Mouse (Mus musculus): Measurements from ENCODE around the gene Dedd. TPM values are rescaled to one million over a fixed set of nuclear protein-coding genes. Genes with fewer than 3 reads are reported as not detected.
"Not testable (repeated sequence)": the region's sequence is repeated elsewhere in the genome, so short reads cannot be mapped to it uniquely, and the experiment has no call there.

Gene Dedd
- total RNA-seq, 1 experiment = 23.9 TPM

- Histone ChIP-seq H3K27ac (ENCODE audit: insufficient read depth, low read depth, low read length, poor library complexity, severe bottlenecking) (no peak overlapping the region), H3K4me3 (ENCODE audit: insufficient read depth in 1 of 2, low read depth in 1 of 2, low read length in 2 of 2, poor library complexity in 1 of 2, severe bottlenecking in 1 of 2) (peak overlapping the region in 1 of 2 experiments; percentile 3; a peak in 1 of 4 replicates), H3K9ac (ENCODE audit: insufficient read depth, low read depth, low read length, poor library complexity, severe bottlenecking) (no peak overlapping the region), H3K4me1 (ENCODE audit: control insufficient read depth in 2 of 2, insufficient read depth in 2 of 2, low read length in 2 of 2, poor library complexity in 1 of 2) (peaks cover 5 to 10% of the 10 kb centered on the region in 2 experiments; a peak in 1 of 4 replicates), H3K9me3 (ENCODE audit: control insufficient read depth, insufficient read depth, low read depth, low read length) (no peaks in the 10 kb centered on the region), H3K36me3 (ENCODE audit: control insufficient read depth, insufficient read depth, low read length, poor library complexity, severe bottlenecking) (no peaks in the 10 kb centered on the region; the same call in 1 of the 2 replicates)
- no peak for DNase-seq (ENCODE audit: low read depth, low spot score)
- in situ Hi-C loops (cut with MboI; ENCODE audit: low sequenced_read_pairs in 2 of 2, unreplicated experiment in 2 of 2) = no loop called here
- TF ChIP-seq MAFK (IDR thresholded peaks at IDR 0.05; ENCODE audit: insufficient read depth, low read depth, low read length) = no peak
- TF ChIP-seq ZNF384 (IDR thresholded peaks at IDR 0.05; ENCODE audit: low read depth, low read length) = peak; percentile 95
These were observed 7.5 kb upstream of the Dedd start for GRCm38 (mm10) chr1:171321415-171321814.

- DNase-seq (ENCODE audit: low read depth, low spot score) = no peak
- Histone ChIP-seq H3K9me3 (ENCODE audit: control insufficient read depth, insufficient read depth, low read depth, low read length) (no peaks in the 10 kb centered on the region), H3K4me1 (ENCODE audit: control insufficient read depth in 2 of 2, insufficient read depth in 2 of 2, low read length in 2 of 2, poor library complexity in 1 of 2) (peaks cover 5 to 10% of the 10 kb centered on the region in 2 experiments; a peak in 1 of 4 replicates), H3K27ac (ENCODE audit: insufficient read depth, low read depth, low read length, poor library complexity, severe bottlenecking) (no peak overlapping the region; the same call in 1 of the 2 replicates), H3K36me3 (ENCODE audit: control insufficient read depth, insufficient read depth, low read length, poor library complexity, severe bottlenecking) (no peaks in the 10 kb centered on the region; the same call in 1 of the 2 replicates), H3K4me3 (ENCODE audit: insufficient read depth in 1 of 2, low read depth in 1 of 2, low read length in 2 of 2, poor library complexity in 1 of 2, severe bottlenecking in 1 of 2) (no peak overlapping the region), H3K9ac (ENCODE audit: insufficient read depth, low read depth, low read length, poor library complexity, severe bottlenecking) (0 out of 2 replicates have a peak overlapping the region, but pooled peaks have one; percentile 3)
- in situ Hi-C loops (cut with MboI; ENCODE audit: low sequenced_read_pairs in 2 of 2, unreplicated experiment in 2 of 2) = no loop called here
- TF ChIP-seq ZNF384 (IDR thresholded peaks at IDR 0.05; ENCODE audit: low read depth, low read length) (no peak), ZC3H11A (IDR thresholded peaks at IDR 0.05; ENCODE audit: borderline replicate concordance, low read depth, low read length) (no peak), CHD2 (IDR thresholded peaks at IDR 0.05; ENCODE audit: low read depth, low read length) (no peak), MAFK (IDR thresholded peaks at IDR 0.05; ENCODE audit: insufficient read depth, low read depth, low read length) (no peak), HCFC1 (IDR thresholded peaks at IDR 0.05; ENCODE audit: borderline replicate concordance, insufficient read depth, low read length) (no peak)
These were observed 6.9 kb upstream of the Dedd start for GRCm38 (mm10) chr1:171322012-171322411.

GRCm38 (mm10) chr1:171325571-171325970 is 3.4 kb upstream of the Dedd start:
- in situ Hi-C loops (cut with MboI; ENCODE audit: low sequenced_read_pairs in 2 of 2, unreplicated experiment in 2 of 2) = no loop called here
- Histone ChIP-seq H3K9me3 (ENCODE audit: control insufficient read depth, insufficient read depth, low read depth, low read length) (no peaks in the 10 kb centered on the region), H3K4me1 (ENCODE audit: control insufficient read depth in 2 of 2, insufficient read depth in 2 of 2, low read length in 2 of 2, poor library complexity in 1 of 2) (peaks cover 2 to 7% of the 10 kb centered on the region in 2 experiments; a peak in 1 of 4 replicates), H3K9ac (ENCODE audit: insufficient read depth, low read depth, low read length, poor library complexity, severe bottlenecking) (no peak overlapping the region), H3K4me3 (ENCODE audit: insufficient read depth in 1 of 2, low read depth in 1 of 2, low read length in 2 of 2, poor library complexity in 1 of 2, severe bottlenecking in 1 of 2) (no peak overlapping the region), H3K36me3 (ENCODE audit: control insufficient read depth, insufficient read depth, low read length, poor library complexity, severe bottlenecking) (no peaks in the 10 kb centered on the region; the same call in 1 of the 2 replicates), H3K27ac (ENCODE audit: insufficient read depth, low read depth, low read length, poor library complexity, severe bottlenecking) (no peak overlapping the region)
- TF ChIP-seq CHD2 (IDR thresholded peaks at IDR 0.05; ENCODE audit: low read depth, low read length) (no peak), HCFC1 (IDR thresholded peaks at IDR 0.05; ENCODE audit: borderline replicate concordance, insufficient read depth, low read length) (no peak)
- DNase-seq (ENCODE audit: low read depth, low spot score) = no peak

GRCm38 (mm10) chr1:171326588-171326987 is 2.4 kb upstream of the Dedd start:
- H3K27ac ChIP-seq (ENCODE audit: insufficient read depth, low read depth, low read length, poor library complexity, severe bottlenecking); DNase-seq (ENCODE audit: low read depth, low spot score); in situ Hi-C loops (cut with MboI; ENCODE audit: low sequenced_read_pairs in 2 of 2, unreplicated experiment in 2 of 2); H3K9me3 ChIP-seq (ENCODE audit: control insufficient read depth, insufficient read depth, low read depth, low read length); H3K4me3 ChIP-seq (ENCODE audit: insufficient read depth in 1 of 2, low read depth in 1 of 2, low read length in 2 of 2, poor library complexity in 1 of 2, severe bottlenecking in 1 of 2); H3K4me1 ChIP-seq (ENCODE audit: control insufficient read depth in 2 of 2, insufficient read depth in 2 of 2, low read length in 2 of 2, poor library complexity in 1 of 2); H3K36me3 ChIP-seq (ENCODE audit: control insufficient read depth, insufficient read depth, low read length, poor library complexity, severe bottlenecking); H3K9ac ChIP-seq (ENCODE audit: insufficient read depth, low read depth, low read length, poor library complexity, severe bottlenecking): not testable (repeated sequence)

GRCm38 (mm10) chr1:171328244-171328643 is 701 bp upstream of the Dedd start:
- no peak for DNase-seq (ENCODE audit: low read depth, low spot score)
- H3K4me1 ChIP-seq (ENCODE audit: control insufficient read depth in 2 of 2, insufficient read depth in 2 of 2, low read length in 2 of 2, poor library complexity in 1 of 2) = peaks cover 2 to 10% of the 10 kb centered on the region in 2 experiments; a peak in 2 of 4 replicates
- peaks cover 2% of the 10 kb centered on the region; the same call in 1 of the 2 replicates for H3K36me3 ChIP-seq (ENCODE audit: control insufficient read depth, insufficient read depth, low read length, poor library complexity, severe bottlenecking)
- in situ Hi-C loops (cut with MboI; ENCODE audit: low sequenced_read_pairs in 2 of 2, unreplicated experiment in 2 of 2) = no loop called here
- no peak for TF ChIP-seq MAFK (IDR thresholded peaks at IDR 0.05; ENCODE audit: insufficient read depth, low read depth, low read length)
- TF ChIP-seq ZC3H11A (IDR thresholded peaks at IDR 0.05; ENCODE audit: borderline replicate concordance, low read depth, low read length) = no peak
- no peak for TF ChIP-seq HCFC1 (IDR thresholded peaks at IDR 0.05; ENCODE audit: borderline replicate concordance, insufficient read depth, low read length)
- TF ChIP-seq CHD2 (IDR thresholded peaks at IDR 0.05; ENCODE audit: low read depth, low read length) = no peak
- TF ChIP-seq ZNF384 (IDR thresholded peaks at IDR 0.05; ENCODE audit: low read depth, low read length) = no peak
- peak overlapping the region; percentile 70 to 100 for H3K4me3 ChIP-seq (ENCODE audit: insufficient read depth in 1 of 2, low read depth in 1 of 2, low read length in 2 of 2, poor library complexity in 1 of 2, severe bottlenecking in 1 of 2)
- H3K9me3 ChIP-seq (ENCODE audit: control insufficient read depth, insufficient read depth, low read depth, low read length) = no peaks in the 10 kb centered on the region
- H3K27ac ChIP-seq (ENCODE audit: insufficient read depth, low read depth, low read length, poor library complexity, severe bottlenecking) = peak overlapping the region; percentile 99; the same call in 1 of the 2 replicates
- H3K9ac ChIP-seq (ENCODE audit: insufficient read depth, low read depth, low read length, poor library complexity, severe bottlenecking) = peak overlapping the region; percentile 95
